Mouse (Mus musculus) ovary, postnatal 14 days (tissue): ENCODE results near the gene Alox12e.
A peak's percentile ranks its signal among the peaks of the same experiment; 100 is the strongest.
"Not testable (repeated sequence)": the region's sequence is repeated elsewhere in the genome, so short reads cannot be mapped to it uniquely, and the experiment has no call there.

Source experiments
- DNase-seq: peaks from one replicate; pipeline ENCODE4 v3.0.0; 2022; ENCODE audit warnings: low spot score

The Alox12e gene

DNA sequence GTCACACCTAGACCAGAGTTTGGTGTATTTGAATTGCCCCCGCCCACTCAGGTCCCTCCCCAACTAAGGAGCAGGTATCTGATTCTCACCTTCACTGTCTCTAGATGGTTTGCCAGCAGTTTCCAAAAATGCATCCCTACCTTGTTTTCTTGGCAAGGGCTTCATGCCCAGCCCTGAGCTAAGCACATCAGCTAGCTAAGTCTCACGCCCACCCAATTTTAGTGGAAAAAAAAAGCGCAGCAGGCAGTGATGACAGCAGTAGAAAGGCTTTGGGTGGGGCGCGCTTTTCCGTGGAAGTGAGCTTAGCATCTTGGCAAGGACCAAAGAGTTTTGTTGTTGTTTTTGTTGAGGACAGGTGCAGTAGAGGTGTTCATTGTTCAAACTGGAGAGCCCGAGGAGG lies at the start of gene Alox12e:
Gene Alox12e, minus strand, starts transcription at position 101 of the 400 bp plus-strand sequence.
- DNase-seq = no peak

DNA sequence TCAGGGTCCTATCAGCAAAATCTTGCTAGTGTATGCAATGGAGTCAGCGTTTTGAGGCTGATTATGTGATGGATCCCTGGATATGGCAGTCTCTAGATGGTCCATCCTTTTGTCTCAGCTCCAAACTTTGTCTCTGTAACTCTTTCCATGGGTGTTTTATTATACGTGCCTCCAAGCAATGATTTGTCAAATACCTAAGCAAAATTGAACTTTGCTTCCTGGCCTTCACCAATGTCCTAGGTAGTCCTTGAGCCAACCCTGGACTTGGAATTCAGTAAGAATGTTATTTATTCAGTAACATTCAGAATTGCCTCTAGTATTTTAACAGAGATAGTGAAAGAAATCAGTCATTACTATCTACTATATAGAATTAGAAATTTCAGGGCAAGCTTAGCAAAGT lies 46.2 kb upstream of the Alox12e start:
- not testable (repeated sequence) for DNase-seq

DNA sequence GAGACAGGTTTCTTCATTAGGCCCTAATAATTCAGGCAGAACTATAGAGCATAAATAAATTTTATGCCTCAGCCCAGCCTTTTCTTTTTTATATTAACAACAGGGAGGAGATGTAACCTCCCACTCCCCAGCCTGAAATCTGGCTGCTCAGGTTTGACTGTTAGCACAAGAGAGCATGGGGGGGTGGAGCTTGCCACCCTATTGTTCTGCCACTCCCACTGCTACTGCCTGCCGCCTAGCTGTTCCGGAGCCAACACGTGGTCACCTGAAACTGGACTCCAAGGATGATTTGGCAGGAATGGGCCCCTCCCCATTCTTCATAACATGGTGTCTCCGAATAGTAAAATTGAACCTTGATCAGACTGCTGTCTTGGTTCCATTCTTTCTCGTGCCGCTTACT lies 45.3 kb upstream of the Alox12e start:
- DNase-seq = not testable (repeated sequence)

DNA sequence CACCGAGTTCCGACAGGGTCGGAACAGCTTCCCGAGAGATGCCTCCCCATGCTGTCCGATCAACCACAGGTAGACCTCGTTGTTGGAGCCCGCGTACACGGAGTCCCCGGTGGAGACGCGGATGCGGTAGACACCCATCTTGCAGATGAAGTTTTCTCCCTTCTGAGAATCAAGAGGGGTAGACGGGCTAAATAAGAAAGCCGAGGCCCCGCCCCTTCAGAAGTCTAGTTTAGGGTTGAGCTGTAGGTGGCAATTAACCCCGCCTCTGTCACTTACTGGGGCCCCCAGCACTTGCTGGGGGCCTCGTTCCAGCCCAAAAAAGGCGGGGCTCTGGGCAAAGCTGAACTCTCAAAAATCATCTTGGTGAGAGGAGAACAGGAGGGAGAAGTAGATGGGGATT lies 29.4 kb upstream of the Alox12e start, which contains the start of gene Alox15:
Gene Alox15, minus strand, starts transcription at position 164 of the 400 bp plus-strand sequence.
- DNase-seq = no peak

DNA sequence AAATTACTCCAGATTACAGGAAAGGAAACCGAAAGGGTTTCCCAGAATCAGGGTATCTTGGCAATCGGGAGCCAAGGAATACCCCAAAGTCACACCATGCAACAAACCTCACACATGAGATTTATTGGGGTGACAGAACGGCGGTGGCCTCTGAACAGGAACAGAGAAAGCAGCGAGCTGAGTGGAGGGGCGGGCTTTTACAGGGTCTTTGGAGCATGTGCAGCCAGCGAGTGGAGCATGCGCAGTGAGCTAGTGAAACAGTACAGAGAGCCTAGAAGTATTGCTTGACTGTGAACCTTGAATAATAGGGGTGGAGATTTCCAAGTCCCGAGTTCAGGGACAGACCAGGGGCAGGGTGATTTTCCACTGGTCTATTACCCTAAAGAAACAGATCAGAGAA lies 26.2 kb upstream of the Alox12e start:
- DNase-seq = no peak

DNA sequence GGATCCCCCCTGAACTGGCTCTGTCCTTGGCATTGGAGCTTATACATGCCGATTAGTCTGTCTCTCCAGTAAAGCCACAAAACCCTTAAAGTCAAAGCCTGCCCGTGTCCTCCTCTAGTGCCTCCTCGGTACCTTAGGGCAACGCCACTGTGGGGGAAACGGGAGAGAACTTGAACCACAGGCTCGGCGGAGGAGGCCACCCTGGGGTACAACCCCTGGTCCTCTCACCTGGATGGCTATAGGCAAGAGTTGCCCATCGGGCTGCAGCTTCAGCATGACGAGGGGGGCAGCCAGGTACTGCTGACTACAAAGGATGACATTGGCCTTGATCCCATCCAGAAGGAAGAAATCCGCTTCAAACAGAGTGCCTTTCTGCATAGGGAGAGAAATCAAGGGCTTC lies 25.4 kb upstream of the Alox12e start:
- no peak for DNase-seq

DNA sequence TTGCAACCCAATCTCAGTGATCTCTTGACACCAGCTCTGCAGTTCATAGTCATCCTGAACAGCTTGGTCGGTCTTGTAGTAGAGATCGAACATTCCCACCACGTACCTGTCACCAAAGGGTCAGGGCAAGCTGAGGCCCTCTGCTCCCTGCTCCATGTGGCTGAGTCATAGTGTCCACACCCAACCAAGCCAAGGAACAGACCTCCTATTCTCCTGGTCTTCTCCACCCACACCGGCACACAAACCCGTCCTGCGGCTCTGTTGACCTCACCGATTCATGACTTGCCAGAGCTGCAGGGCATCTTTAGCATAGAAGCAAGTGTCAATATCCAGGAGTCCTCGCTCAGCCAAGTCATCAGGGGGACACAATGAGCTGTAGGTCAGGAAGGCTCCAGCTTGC lies 23.1 kb upstream of the Alox12e start:
- no peak for DNase-seq

DNA sequence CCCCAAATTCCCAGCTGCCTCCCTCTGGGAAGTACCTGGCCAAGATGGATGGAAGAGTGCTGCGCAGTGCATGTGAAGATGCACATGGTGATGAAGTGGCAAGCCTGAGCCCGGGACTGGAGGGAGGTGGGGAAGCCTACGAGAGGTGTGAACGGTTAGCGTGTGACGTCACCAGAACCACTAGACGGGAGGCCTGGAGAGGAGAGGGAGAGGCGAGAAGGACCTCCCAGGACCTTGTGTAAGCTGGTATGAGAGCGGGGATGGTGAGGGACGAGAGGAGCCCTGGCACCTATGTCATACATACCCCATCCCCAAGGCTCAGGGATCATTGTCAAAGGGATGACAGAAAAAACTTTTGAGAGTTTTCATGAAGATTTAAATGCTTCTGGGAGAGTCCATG lies 22.6 kb upstream of the Alox12e start:
- no peak for DNase-seq

DNA sequence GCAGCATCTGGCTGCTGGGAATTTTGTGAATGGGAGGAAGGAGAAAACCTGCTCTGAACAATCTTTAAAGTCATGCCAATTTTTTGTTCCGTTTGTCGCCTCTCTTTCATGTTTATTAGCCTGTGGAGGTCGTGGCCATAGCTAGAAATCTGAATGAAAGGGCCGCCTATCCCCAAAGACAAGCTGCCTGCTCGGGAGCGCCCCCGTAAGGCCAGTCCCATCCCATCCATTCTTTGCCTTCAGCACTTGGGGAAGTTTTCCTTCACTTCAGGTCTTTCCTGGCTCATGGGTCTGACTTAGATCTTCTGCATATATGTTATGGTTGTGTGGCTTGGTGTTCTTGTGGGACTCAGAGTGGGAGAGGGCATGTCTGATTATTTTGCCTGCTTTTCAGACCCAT lies 17.1 kb upstream of the Alox12e start:
- DNase-seq = no peak

DNA sequence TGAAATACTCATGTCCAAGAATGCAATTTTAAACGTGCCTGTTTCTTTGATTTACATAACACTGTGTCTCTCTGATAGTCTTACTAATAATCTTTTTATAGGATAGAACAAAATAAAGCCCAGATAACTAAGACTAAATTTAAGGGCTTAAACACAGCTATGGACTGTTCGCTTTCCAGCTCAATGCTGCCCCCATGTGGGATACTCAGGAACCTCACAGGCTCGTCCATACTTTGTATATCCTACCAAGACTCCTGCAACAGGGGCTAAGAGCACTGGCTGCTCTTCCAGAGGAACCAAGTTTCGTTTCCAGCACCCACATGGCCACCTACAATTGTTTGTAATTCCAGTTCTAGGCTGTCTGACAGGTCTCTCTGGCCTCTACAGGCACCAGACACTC lies 12.0 kb upstream of the Alox12e start:
- peak; percentile 61 for DNase-seq

DNA sequence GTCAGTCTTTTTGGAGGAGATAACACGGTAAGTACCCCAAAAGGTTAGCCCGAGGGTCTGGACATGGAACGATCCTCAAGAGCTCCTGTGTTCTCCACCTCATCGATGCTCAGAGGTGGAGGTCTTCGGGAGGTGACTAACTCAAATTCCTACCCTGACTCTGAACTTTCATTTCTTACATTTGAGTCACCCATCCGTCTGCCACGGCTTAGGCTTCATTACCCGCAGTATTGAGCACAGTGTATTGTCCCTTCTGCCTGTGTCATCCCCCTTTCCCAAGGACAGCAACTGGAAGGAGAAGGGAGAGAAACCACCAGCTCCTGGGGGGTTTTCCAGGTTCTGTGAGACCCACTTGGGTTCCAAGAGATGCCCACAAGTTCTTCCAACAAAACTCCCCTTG lies 2.3 kb upstream of the Alox12e start:
- DNase-seq = no peak

DNA sequence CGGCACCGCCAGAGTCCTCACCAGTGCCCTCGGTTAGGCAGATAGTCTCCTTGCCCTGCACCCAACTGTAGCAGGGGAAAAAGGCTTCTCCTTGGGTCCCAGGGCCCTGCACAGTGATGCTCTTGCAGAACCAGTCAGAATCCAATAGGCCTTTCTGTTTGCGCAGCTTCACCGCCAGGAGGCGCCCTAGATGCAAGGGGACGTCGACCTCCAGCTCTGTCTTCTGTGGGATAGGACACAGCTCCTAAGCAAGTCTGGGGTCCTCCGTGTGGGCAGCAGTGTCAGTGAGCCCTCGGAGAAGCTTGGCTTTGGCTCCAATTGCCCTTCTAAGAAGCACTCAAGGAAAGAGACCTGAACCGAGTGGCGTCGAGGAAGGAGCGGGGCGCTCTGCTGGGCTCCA lies 764 bp downstream of the Alox12e start:
- peak; percentile 64 for DNase-seq

DNA sequence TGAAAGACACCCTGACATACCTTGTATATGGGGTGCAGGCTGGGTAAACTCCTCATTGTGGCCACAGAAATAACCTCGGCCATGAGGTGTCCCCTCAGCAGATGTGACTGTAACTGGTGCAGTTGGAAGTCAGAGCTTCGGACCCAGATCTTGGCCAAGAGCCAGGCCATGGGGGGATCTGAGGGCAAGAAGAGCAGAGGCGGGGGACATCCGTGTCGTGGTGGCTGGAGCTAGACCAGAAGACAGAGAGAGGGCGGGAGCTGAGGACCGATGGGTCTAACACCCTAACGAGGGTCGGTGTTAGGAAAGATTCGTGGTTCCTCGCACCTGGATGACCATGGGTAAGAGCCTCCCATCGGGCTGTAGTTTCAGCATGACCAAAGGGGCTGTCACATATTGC lies 2.8 kb downstream of the Alox12e start:
- DNase-seq = no peak

DNA sequence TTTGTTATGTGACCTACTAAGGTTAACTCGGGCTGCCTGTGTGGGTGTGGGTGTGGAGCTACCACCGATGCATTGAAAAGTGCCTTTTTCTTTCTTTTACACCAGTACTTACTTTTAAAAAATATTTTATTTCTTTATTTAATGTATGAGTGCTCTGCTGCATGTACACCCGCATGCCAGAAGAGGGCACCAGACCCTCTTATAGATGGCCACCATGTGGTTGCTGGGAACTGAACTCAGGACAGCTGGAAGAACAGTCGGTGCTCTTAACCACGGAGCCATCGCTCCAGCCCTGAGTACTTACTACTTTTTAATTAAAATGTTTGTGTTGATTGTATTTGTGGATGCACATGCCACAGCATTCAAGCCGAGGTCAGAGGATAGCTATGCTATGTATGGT lies 8.6 kb downstream of the Alox12e start:
- no peak for DNase-seq

DNA sequence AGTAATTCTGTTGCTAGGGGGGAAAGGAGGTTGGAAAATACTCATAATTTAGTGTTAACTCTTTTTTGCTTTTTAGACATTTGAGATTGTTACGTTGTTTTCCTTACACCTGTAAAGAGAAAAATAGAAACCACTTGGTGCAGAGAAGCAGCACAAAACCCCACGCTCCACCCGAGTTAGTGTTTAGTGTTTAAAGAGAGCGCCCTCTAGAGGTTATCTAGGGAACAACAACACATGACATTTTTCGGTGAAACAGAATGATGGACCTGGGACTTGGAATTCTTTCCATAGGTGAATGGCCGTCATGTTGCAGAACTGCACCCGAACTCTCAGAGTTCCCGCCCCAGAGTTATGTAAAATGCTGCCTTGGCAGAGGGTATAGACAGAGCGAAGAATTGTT lies 13.1 kb downstream of the Alox12e start:
- DNase-seq = no peak

DNA sequence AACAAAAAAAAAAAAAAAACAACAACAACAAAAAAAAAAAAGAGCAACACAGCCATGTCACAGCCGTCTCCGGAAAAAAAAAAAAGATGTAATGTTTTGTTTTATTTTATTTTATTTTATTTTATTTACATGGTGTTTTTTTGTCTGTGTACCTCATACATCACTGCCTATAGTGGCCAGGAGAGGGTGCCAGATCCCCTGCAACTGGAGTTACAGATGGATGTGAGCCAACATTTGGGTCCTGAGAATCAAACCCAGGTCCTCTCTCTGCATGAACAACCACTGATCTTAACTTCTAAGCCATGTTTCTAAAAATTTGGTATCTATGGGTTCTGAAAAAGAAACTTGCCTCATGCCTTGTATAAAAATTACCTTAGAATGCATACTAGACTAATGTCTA lies 14.1 kb downstream of the Alox12e start:
- DNase-seq = no peak

DNA sequence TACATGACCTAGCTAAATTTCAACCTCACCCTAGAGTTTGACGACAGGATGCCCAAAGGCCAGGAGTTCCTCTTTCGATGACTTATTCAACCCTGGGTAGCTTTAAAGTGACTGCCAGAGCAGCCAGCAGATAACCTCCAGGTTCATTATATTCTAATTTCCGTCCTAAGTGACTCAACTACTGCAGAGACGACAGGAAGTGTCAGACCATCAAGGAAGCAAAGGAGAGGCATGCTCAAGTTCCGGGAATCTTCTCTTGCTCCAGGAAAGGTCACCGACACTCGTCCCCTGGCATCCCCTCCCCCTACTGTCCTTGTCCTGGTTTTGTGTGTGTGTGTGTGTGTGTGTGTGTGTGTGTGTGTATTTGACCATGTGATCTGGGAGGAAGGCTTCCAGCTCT lies 16.3 kb downstream of the Alox12e start:
- no peak for DNase-seq

DNA sequence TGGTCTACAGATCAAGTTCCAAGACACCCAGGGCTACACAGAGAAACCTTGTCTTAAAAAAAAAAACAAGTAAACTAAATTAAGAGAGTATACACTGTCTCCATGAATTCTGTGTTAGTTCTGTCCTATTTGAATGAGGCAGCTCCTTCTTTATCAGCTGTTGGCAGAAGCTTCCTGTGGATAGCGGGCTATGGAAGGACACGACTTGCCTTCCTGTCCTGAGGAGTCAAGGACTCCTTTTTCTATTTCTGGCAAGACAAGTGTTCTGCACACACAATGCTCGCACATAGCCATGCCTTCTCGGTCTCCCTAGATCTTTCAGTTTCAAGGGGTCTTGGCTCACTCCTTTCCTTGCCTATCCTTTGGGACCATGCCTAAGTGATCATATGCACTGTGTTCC lies 20.1 kb downstream of the Alox12e start:
- no peak for DNase-seq

DNA sequence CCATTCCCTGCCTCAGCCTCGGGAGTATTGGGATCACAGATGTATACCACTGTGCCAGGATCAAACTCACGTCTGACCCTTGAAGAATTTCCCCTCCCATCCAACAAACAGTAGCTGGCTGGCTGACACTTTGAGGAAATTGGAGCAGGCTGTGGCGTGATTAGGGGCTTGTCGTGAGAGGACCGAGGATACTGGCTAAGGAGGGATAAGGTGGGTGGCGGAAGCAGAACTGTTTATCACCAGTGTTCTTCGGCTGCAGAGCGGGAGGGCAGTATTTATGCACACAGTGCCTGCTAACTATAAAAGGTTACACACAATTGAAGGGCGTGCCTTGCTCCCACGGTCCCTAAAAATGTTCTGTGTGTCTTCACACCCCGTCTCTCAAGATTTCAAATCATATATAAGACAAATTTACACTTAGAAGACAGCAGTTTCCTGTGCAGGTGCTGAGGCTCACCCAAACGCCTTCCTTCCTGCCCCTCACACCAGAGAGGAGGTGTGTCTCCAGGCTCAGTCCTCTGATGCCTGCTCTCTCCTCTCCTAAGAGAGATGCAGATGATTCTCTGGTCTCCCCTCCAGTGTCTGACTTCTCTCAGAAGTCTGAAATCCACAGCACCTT lies 24.5 kb downstream of the Alox12e start:
- DNase-seq = no peak

DNA sequence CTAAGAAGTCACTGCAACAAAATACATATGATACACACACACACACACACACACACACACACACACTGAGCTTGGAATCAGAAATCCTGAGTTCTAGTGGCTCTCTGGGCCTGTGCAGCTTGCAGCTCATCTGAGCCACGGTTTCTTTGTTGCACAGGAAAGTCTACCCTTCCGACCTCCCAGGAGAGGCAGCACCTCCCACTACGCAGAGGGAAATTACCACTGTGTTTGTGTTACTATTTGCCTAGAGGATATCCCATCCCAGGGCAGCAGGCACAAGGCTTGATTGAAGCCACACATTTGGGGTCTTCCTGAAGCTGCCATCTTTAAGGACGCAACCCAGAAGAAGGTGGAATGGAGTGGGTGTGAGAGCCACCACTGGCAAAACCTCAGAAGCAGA lies 25.0 kb downstream of the Alox12e start:
- no peak for DNase-seq

DNA sequence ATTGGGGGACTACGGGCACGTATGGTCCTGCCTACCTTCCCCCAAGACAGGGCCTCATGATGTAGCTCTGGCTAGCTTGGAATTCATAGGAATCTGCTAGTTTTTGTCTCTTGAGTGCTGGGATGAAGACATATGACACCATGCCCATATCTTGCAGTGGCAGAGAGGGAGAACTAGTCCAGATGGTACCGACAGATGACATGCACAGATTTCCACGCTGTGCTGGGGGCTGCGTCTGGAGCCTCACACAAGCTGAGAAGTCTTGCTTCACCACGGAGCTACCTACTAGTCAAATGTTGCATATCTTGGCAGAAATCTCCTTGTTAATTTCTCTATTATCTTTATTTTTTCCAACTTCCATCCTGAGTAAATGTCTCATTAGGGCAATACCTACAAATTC lies 28.5 kb downstream of the Alox12e start:
- DNase-seq = no peak

DNA sequence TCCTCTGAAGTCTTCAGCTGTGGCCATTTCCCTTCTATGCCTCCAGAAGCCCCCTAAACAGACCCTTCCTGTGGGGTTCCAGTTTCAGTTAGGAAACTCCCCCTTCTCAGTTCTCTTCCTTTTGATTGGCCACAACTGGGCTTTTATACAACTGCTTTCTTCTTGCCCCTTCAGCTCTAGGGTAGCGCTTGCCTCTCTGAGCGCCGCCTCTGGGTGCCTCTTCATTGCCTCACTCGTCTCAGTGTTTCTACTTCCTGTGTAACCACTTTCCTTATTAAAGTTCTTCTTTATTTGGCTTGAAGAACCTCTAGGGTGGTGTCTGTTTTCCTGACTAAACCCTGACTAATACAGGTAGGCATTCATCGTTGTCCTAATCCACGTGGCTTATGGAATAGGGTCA lies 31.2 kb downstream of the Alox12e start:
- no peak for DNase-seq

DNA sequence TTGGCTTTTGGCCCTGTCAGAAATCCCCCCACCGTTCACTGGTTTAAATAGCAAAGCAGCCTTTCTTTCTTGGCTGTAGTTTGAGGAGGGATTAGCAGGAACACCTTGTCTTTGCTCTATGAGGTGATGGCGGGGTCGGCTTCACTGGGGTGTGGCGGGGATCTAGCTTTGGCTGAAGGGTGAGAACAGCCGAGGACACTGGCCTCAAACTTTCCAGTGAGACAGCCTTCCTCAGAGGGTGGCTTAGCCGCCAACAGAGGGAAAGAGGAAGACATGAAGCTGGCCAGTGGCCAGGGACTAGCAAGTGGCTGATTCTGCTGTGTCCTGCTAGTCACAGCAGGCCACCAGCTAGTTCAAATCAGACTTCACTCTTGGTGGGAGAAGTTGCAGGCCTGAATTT lies 33.2 kb downstream of the Alox12e start:
- DNase-seq = no peak

DNA sequence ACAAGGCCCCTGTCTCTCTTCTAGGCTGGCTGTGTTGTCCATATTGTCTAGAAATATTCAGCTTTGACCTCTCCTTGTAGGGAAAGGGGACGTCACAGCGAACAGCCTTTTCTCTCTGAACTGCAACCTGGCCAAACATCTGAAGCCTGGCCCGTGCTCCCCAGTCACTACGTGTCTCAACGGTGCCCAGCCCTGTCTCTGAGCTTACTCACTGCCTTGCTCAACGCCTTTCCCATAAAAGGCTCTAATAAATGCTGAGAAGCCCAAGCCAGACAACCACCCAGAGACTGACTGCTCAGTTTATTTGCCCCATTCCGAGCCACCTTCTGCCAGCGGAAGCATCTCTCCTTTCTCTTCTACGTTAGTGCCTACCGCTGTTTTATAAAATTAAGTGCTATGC lies 34.3 kb downstream of the Alox12e start:
- no peak for DNase-seq

DNA sequence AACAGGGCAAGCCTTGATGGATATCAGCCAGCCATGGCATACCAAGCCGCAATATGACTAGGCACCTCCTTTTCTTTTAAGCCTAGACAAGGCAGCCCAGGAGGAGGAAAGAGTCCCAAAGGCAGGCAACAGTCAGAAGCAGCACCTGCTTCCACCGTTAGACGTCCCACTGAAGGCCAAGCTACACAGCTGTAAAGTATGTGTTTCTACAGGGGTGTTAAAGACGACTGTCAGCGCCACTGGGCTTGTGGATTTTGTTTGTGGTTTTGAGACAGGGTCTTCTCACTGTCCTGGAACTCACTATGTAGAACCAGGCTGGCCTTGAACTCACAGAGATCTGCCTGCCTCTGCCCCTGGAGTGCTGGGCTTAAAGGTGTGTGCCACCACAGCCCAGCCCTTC lies 36.7 kb downstream of the Alox12e start:
- DNase-seq = no peak
